ENCODE assay signal across 14 mouse cellular contexts in genomic region chr9:60712011-60712410, GRCm38 (mm10). TPM values are rescaled to one million over a fixed set of nuclear protein-coding genes. Genes with fewer than 3 reads are reported as not detected.
DNase-seq lines count a peak whose midpoint lies in the region; ATAC-seq lines count a peak whose summit lies in the region.
"Had no signal": no experiment of that assay in that cellular context is flagged by ENCODE, and none has a peak within 500 bp of the region (broad histone marks: within the 10 kb centered on the region; RNA-seq: fewer than 3 reads in every experiment).

No protein-coding gene starts in this region.

- no peak for ATAC-seq in heart, embryonic 14.5 days (ENCODE audit: insufficient number of reproducible peaks, insufficient read depth, low FRiP score, low read depth)
- no peak for ATAC-seq in heart, embryonic 12.5 days (ENCODE audit: insufficient number of reproducible peaks, low FRiP score)
- ATAC-seq in lung, embryonic 15.5 days (ENCODE audit: borderline replicate concordance, extremely low read depth, low FRiP score, low TSS enrichment) = no peak
- ATAC-seq in hindbrain, embryonic 16.5 days = no peak
- ATAC-seq in kidney, embryonic 14.5 days (ENCODE audit: low FRiP score, low TSS enrichment) = no peak
- ATAC-seq: liver, embryonic 12.5 days had no signal

- H3K9me3 ChIP-seq in heart, embryonic 14.5 days (ENCODE audit: control insufficient read depth, low read length) = no peaks in the 10 kb centered on the region
- no peaks in the 10 kb centered on the region for H3K9me3 ChIP-seq in heart, embryonic 12.5 days (replicated peaks)
- H3K9me3 ChIP-seq in lung, embryonic 15.5 days = no peaks in the 10 kb centered on the region
- H3K9me3 ChIP-seq in hindbrain, embryonic 16.5 days (ENCODE audit: control insufficient read depth, low read length) = no peaks in the 10 kb centered on the region
- no peaks in the 10 kb centered on the region for H3K9me3 ChIP-seq in kidney, embryonic 14.5 days (ENCODE audit: control insufficient read depth, low read length)
- H3K9me3 ChIP-seq: intestine, embryonic 15.5 days; kidney, embryonic 15.5 days; liver, embryonic 12.5 days had no signal

- H3K4me1 ChIP-seq in heart, embryonic 14.5 days (ENCODE audit: control insufficient read depth in 2 of 2, insufficient read depth in 2 of 2, low read length in 2 of 2) = peaks cover 0 to 3% of the 10 kb centered on the region in 2 experiments; a peak in 1 of 4 replicates
- 0 out of 2 replicates have a peak, but pooled peaks cover 11% of the 10 kb centered on the region for H3K4me1 ChIP-seq in heart, embryonic 12.5 days (replicated peaks)
- H3K4me1 ChIP-seq in lung, embryonic 15.5 days = peaks cover 12% of the 10 kb centered on the region
- H3K4me1 ChIP-seq in hindbrain, embryonic 16.5 days (ENCODE audit: control insufficient read depth, insufficient read depth, low read depth, low read length) = peaks cover 21% of the 10 kb centered on the region
- H3K4me1 ChIP-seq in kidney, embryonic 14.5 days (ENCODE audit: control insufficient read depth, insufficient read depth, low read length) = peaks cover 6% of the 10 kb centered on the region; the same call in 1 of the 2 replicates
- H3K4me1 ChIP-seq: liver, embryonic 12.5 days had no signal

- peaks cover 8% of the 10 kb centered on the region for H3K27me3 ChIP-seq in heart, embryonic 14.5 days (ENCODE audit: control insufficient read depth, insufficient read depth, low read length)
- peaks cover 17% of the 10 kb centered on the region for H3K27me3 ChIP-seq in heart, embryonic 12.5 days (replicated peaks)
- H3K27me3 ChIP-seq in lung, embryonic 15.5 days = peaks cover 7% of the 10 kb centered on the region; the same call in 1 of the 2 replicates
- H3K27me3 ChIP-seq in hindbrain, embryonic 16.5 days (replicated peaks; ENCODE audit: control insufficient read depth, insufficient read depth, low read length) = no peaks in the 10 kb centered on the region; the same call in 1 of the 2 replicates
- H3K27me3 ChIP-seq in kidney, embryonic 14.5 days (ENCODE audit: control insufficient read depth, insufficient read depth, low read length) = no peaks in the 10 kb centered on the region

- H3K27ac ChIP-seq in heart, embryonic 14.5 days (replicated peaks in 1 of 2; ENCODE audit: control insufficient read depth in 1 of 2, insufficient read depth in 1 of 2, low read depth in 2 of 2, low read length in 2 of 2) = no peak overlapping the region
- no peak overlapping the region for H3K27ac ChIP-seq in heart, embryonic 12.5 days (ENCODE audit: poor library complexity, severe bottlenecking)
- H3K27ac ChIP-seq in lung, embryonic 15.5 days = no peak overlapping the region
- no peak overlapping the region for H3K27ac ChIP-seq in hindbrain, embryonic 16.5 days (ENCODE audit: low read depth, low read length)
- no peak overlapping the region for H3K27ac ChIP-seq in kidney, embryonic 14.5 days (ENCODE audit: low read depth, low read length)
- H3K27ac ChIP-seq: intestine, embryonic 15.5 days; kidney, embryonic 15.5 days; liver, embryonic 12.5 days had no signal

- H3K36me3 ChIP-seq in heart, embryonic 14.5 days (ENCODE audit: control insufficient read depth, insufficient read depth, low read length) = no peaks in the 10 kb centered on the region
- no peaks in the 10 kb centered on the region for H3K36me3 ChIP-seq in heart, embryonic 12.5 days
- no peaks in the 10 kb centered on the region for H3K36me3 ChIP-seq in lung, embryonic 15.5 days
- H3K36me3 ChIP-seq in hindbrain, embryonic 16.5 days (ENCODE audit: control insufficient read depth, insufficient read depth, low read length) = no peaks in the 10 kb centered on the region; the same call in 1 of the 2 replicates
- no peaks in the 10 kb centered on the region for H3K36me3 ChIP-seq in kidney, embryonic 14.5 days (ENCODE audit: control insufficient read depth, insufficient read depth, low read length)
- H3K36me3 ChIP-seq: intestine, embryonic 15.5 days; kidney, embryonic 15.5 days; liver, embryonic 12.5 days had no signal

- WGBS in heart, embryonic 14.5 days = 71% methylated on average over 5 of the region's 5 CpGs
- WGBS in heart, embryonic 12.5 days = 77% methylated on average over 5 of the region's 5 CpGs
- 76% methylated on average over 5 of the region's 5 CpGs for WGBS in lung, embryonic 15.5 days
- 78% methylated on average over 5 of the region's 5 CpGs for WGBS in hindbrain, embryonic 16.5 days
- 69% methylated on average over 5 of the region's 5 CpGs for whole genome bisulfite sequencing in kidney, embryonic 14.5 days

- peak; percentile 23 for DNase-seq in cerebellum, adult 8-10 months
- DNase-seq in cerebellum, adult 11 months = no peak
- no peak for DNase-seq in lung, postnatal 36 days
- DNase-seq: layer of hippocampus, postnatal 36 days; spleen, adult 18-20 months; thymus, adult 18-20 months had no signal

- peak overlapping the region; percentile 97; the same call in 1 of the 2 replicates for H3K4me2 ChIP-seq in heart, embryonic 14.5 days (ENCODE audit: low read length)
- H3K4me2 ChIP-seq in heart, embryonic 12.5 days = no peak overlapping the region
- H3K4me2 ChIP-seq in lung, embryonic 15.5 days = 0 out of 2 replicates have a peak overlapping the region, but pooled peaks have one; percentile 98
- H3K4me2 ChIP-seq in hindbrain, embryonic 16.5 days (ENCODE audit: low read length) = peak overlapping the region; percentile 90; the same call in 1 of the 2 replicates
- H3K4me2 ChIP-seq in kidney, embryonic 14.5 days (replicated peaks; ENCODE audit: low read depth, low read length) = no peak overlapping the region

- H3K4me3 ChIP-seq in heart, embryonic 14.5 days (ENCODE audit: control insufficient read depth in 1 of 2, insufficient read depth in 1 of 2, low read depth in 1 of 2, low read length in 2 of 2) = no peak overlapping the region
- H3K4me3 ChIP-seq in heart, embryonic 12.5 days = no peak overlapping the region
- H3K4me3 ChIP-seq in lung, embryonic 15.5 days = no peak overlapping the region
- no peak overlapping the region for H3K4me3 ChIP-seq in hindbrain, embryonic 16.5 days (ENCODE audit: low read length)
- H3K4me3 ChIP-seq in kidney, embryonic 14.5 days (ENCODE audit: low read length) = no peak overlapping the region

- no peak overlapping the region for H3K9ac ChIP-seq in heart, embryonic 14.5 days (ENCODE audit: low read length)
- H3K9ac ChIP-seq in heart, embryonic 12.5 days = no peak overlapping the region
- H3K9ac ChIP-seq in lung, embryonic 15.5 days = no peak overlapping the region
- H3K9ac ChIP-seq in hindbrain, embryonic 16.5 days (ENCODE audit: low read depth, low read length) = no peak overlapping the region
- H3K9ac ChIP-seq in kidney, embryonic 14.5 days (ENCODE audit: low read depth, low read length) = no peak overlapping the region
- H3K9ac ChIP-seq: liver, embryonic 12.5 days had no signal

RNA-seq across cellular contexts. Expression of gene Larp6, which starts 0.8 kb away (rescaled TPM):
- polyA plus RNA-seq in heart, embryonic 14.5 days (2014; fragmentation: Nextera tagmentation; extraction: Ambion mirVana) = 0.61 and 0.68 TPM in 2 replicates
- polyA plus RNA-seq in heart, embryonic 12.5 days (2016; fragmentation: Nextera tagmentation; extraction: Ambion mirVana) = 0.83 and 0.87 TPM in 2 replicates
- polyA plus RNA-seq in lung, embryonic 15.5 days (2015; fragmentation: Nextera tagmentation; extraction: Ambion mirVana) = 1.3 and 1.4 TPM in 2 replicates
- polyA plus RNA-seq in hindbrain, embryonic 16.5 days (2015; fragmentation: Nextera tagmentation; extraction: Ambion mirVana) = 23.3 and 25.2 TPM in 2 replicates
- polyA plus RNA-seq in kidney, embryonic 14.5 days (2014; fragmentation: Nextera tagmentation; extraction: Ambion mirVana) = 1.3 and 2.3 TPM in 2 replicates

RNA-seq across cellular contexts. Expression of gene Lrrc49, which starts 24.1 kb away (rescaled TPM):
- 8.9 and 10.4 TPM in 2 replicates for polyA plus RNA-seq in heart, embryonic 14.5 days (2014; fragmentation: Nextera tagmentation; extraction: Ambion mirVana)
- polyA plus RNA-seq in heart, embryonic 12.5 days (2016; fragmentation: Nextera tagmentation; extraction: Ambion mirVana) = 10.3 and 12.2 TPM in 2 replicates
- 16.9 and 17.3 TPM in 2 replicates for polyA plus RNA-seq in lung, embryonic 15.5 days (2015; fragmentation: Nextera tagmentation; extraction: Ambion mirVana)
- polyA plus RNA-seq in hindbrain, embryonic 16.5 days (2015; fragmentation: Nextera tagmentation; extraction: Ambion mirVana) = 78.3 and 81.4 TPM in 2 replicates
- polyA plus RNA-seq in kidney, embryonic 14.5 days (2014; fragmentation: Nextera tagmentation; extraction: Ambion mirVana) = 15.7 and 20.9 TPM in 2 replicates

Comparison
In these comparisons a context has a peak if more than half of its experiments do, and no peak if none do; other contexts are left out.
1. H3K4me2 ChIP-seq: peak in heart, embryonic 14.5 days (single experiment), lung, embryonic 15.5 days (single experiment) and hindbrain, embryonic 16.5 days (single experiment); none in heart, embryonic 12.5 days (single experiment) and kidney, embryonic 14.5 days (single experiment).